Mouse (Mus musculus): ENCODE results near the gene 3110001I22Rik. TPM values are rescaled to one million over a fixed set of nuclear protein-coding genes. Genes with fewer than 3 reads are reported as not detected.

The 3110001I22Rik gene
- polyA plus RNA-seq, 1 experiment from 2014 or later = 5.5 TPM

- no peaks in the 10 kb centered on the region for H3K4me1 ChIP-seq (replicated peaks; ENCODE audit: control insufficient read depth, insufficient read depth, low read length)
- no peak for DNase-seq (ENCODE audit: low spot score)
- no peak overlapping the region for H3K9ac ChIP-seq (ENCODE audit: low read length)
- no peak for ATAC-seq (replicated peaks; ENCODE audit: low FRiP score, low TSS enrichment, low read depth)
- no peak overlapping the region for H3K4me3 ChIP-seq (ENCODE audit: low read depth, low read length)
- H3K36me3 ChIP-seq (ENCODE audit: control insufficient read depth, insufficient read depth, low read length) = peaks cover 78% of the 10 kb centered on the region
- no peak overlapping the region for H3K27ac ChIP-seq (ENCODE audit: low read depth)
- no peaks in the 10 kb centered on the region for H3K9me3 ChIP-seq (ENCODE audit: control insufficient read depth, low read length)
- H3K4me2 ChIP-seq (ENCODE audit: low read length) = no peak overlapping the region
- H3K27me3 ChIP-seq (replicated peaks; ENCODE audit: control insufficient read depth, insufficient read depth, low read length) = no peaks in the 10 kb centered on the region
- WGBS = 91% methylated on average over 7 of the region's 7 CpGs
Observed at GRCm38 (mm10) chr16:13698998-13699397, 27.3 kb downstream of the 3110001I22Rik start.

- H3K36me3 ChIP-seq (ENCODE audit: control insufficient read depth, insufficient read depth, low read length) = peaks cover 56% of the 10 kb centered on the region
- H3K4me2 ChIP-seq (ENCODE audit: low read length) = no peak overlapping the region
- H3K9me3 ChIP-seq (ENCODE audit: control insufficient read depth, low read length) = no peaks in the 10 kb centered on the region
- H3K4me3 ChIP-seq (ENCODE audit: low read depth, low read length) = no peak overlapping the region
- no peak for ATAC-seq (replicated peaks; ENCODE audit: low FRiP score, low TSS enrichment, low read depth)
- no peak for DNase-seq (ENCODE audit: low spot score)
- H3K4me1 ChIP-seq (replicated peaks; ENCODE audit: control insufficient read depth, insufficient read depth, low read length) = no peaks in the 10 kb centered on the region
- 93% methylated on average over 7 of the region's 7 CpGs for WGBS
- no peak overlapping the region for H3K27ac ChIP-seq (ENCODE audit: low read depth)
- H3K9ac ChIP-seq (ENCODE audit: low read length) = no peak overlapping the region
- H3K27me3 ChIP-seq (replicated peaks; ENCODE audit: control insufficient read depth, insufficient read depth, low read length) = no peaks in the 10 kb centered on the region
Observed at GRCm38 (mm10) chr16:13702184-13702583, 30.5 kb downstream of the 3110001I22Rik start.

- no peak for DNase-seq (ENCODE audit: low spot score)
- no peak for ATAC-seq (replicated peaks; ENCODE audit: low FRiP score, low TSS enrichment, low read depth)
- Histone ChIP-seq H3K9ac (ENCODE audit: low read length) (no peak overlapping the region), H3K9me3 (ENCODE audit: control insufficient read depth, low read length) (no peaks in the 10 kb centered on the region), H3K27ac (ENCODE audit: low read depth) (no peak overlapping the region), H3K27me3 (replicated peaks; ENCODE audit: control insufficient read depth, insufficient read depth, low read length) (no peaks in the 10 kb centered on the region), H3K4me3 (ENCODE audit: low read depth, low read length) (no peak overlapping the region), H3K4me1 (replicated peaks; ENCODE audit: control insufficient read depth, insufficient read depth, low read length) (no peaks in the 10 kb centered on the region), H3K4me2 (ENCODE audit: low read length) (no peak overlapping the region), H3K36me3 (ENCODE audit: control insufficient read depth, insufficient read depth, low read length) (peaks cover 31% of the 10 kb centered on the region)
- 96% methylated on average over 10 of the region's 10 CpGs for WGBS
Observed at GRCm38 (mm10) chr16:13704676-13705075, 32.9 kb downstream of the 3110001I22Rik start.

- no peak overlapping the region for H3K27ac ChIP-seq (ENCODE audit: low read depth)
Observed at GRCm38 (mm10) chr16:13714910-13715309, 43.2 kb downstream of the 3110001I22Rik start.

GRCm38 (mm10) chr16:13716821-13717553 lies 45.3 kb downstream of the 3110001I22Rik start:
- ATAC-seq (replicated peaks; ENCODE audit: low FRiP score, low TSS enrichment, low read depth) (no peak), DNase-seq (ENCODE audit: low spot score) (no peak)
- no peak overlapping the region for H3K9ac ChIP-seq (ENCODE audit: low read length)
- H3K27ac ChIP-seq (ENCODE audit: low read depth) = no peak overlapping the region
- H3K9me3 ChIP-seq (ENCODE audit: control insufficient read depth, low read length) = no peaks in the 10 kb centered on the region
- WGBS = 82% methylated on average over 2 of the region's 2 CpGs
- no peak overlapping the region for H3K4me2 ChIP-seq (ENCODE audit: low read length)
- no peaks in the 10 kb centered on the region for H3K36me3 ChIP-seq (ENCODE audit: control insufficient read depth, insufficient read depth, low read length)
- no peaks in the 10 kb centered on the region for H3K27me3 ChIP-seq (replicated peaks; ENCODE audit: control insufficient read depth, insufficient read depth, low read length)
- no peaks in the 10 kb centered on the region for H3K4me1 ChIP-seq (replicated peaks; ENCODE audit: control insufficient read depth, insufficient read depth, low read length)
- H3K4me3 ChIP-seq (ENCODE audit: low read depth, low read length) = no peak overlapping the region

More at GRCm38 (mm10) chr16:13714910-13715309, 43.2 kb downstream of the 3110001I22Rik start:
- DNase-seq (ENCODE audit: low spot score) (no peak), ATAC-seq (replicated peaks; ENCODE audit: low FRiP score, low TSS enrichment, low read depth) (peak; percentile 72; the same call in 1 of the 2 replicates)
- 64% methylated on average over 3 of the region's 3 CpGs for WGBS
- H3K27me3 ChIP-seq (replicated peaks; ENCODE audit: control insufficient read depth, insufficient read depth, low read length) = no peaks in the 10 kb centered on the region
- no peak overlapping the region for H3K4me2 ChIP-seq (ENCODE audit: low read length)
- no peak overlapping the region for H3K4me3 ChIP-seq (ENCODE audit: low read depth, low read length)
- no peaks in the 10 kb centered on the region for H3K36me3 ChIP-seq (ENCODE audit: control insufficient read depth, insufficient read depth, low read length)
- H3K4me1 ChIP-seq (replicated peaks; ENCODE audit: control insufficient read depth, insufficient read depth, low read length) = no peaks in the 10 kb centered on the region
- no peak overlapping the region for H3K9ac ChIP-seq (ENCODE audit: low read length)
- no peaks in the 10 kb centered on the region for H3K9me3 ChIP-seq (ENCODE audit: control insufficient read depth, low read length)

GRCm38 (mm10) chr16:13722937-13723336 lies 51.2 kb downstream of the 3110001I22Rik start:
- Histone ChIP-seq H3K9ac (ENCODE audit: low read length) (no peak overlapping the region), H3K4me3 (ENCODE audit: low read depth, low read length) (no peak overlapping the region), H3K9me3 (ENCODE audit: control insufficient read depth, low read length) (no peaks in the 10 kb centered on the region), H3K4me1 (replicated peaks; ENCODE audit: control insufficient read depth, insufficient read depth, low read length) (no peaks in the 10 kb centered on the region), H3K36me3 (ENCODE audit: control insufficient read depth, insufficient read depth, low read length) (no peaks in the 10 kb centered on the region), H3K27me3 (replicated peaks; ENCODE audit: control insufficient read depth, insufficient read depth, low read length) (no peaks in the 10 kb centered on the region), H3K27ac (ENCODE audit: low read depth) (no peak overlapping the region), H3K4me2 (ENCODE audit: low read length) (no peak overlapping the region)
- ATAC-seq (replicated peaks; ENCODE audit: low FRiP score, low TSS enrichment, low read depth) (no peak), DNase-seq (ENCODE audit: low spot score) (no peak)
- 46% methylated on average over 10 of the region's 10 CpGs for WGBS

GRCm38 (mm10) chr16:13727811-13728335 lies 56.1 kb downstream of the 3110001I22Rik start:
- no peaks in the 10 kb centered on the region for H3K27me3 ChIP-seq (replicated peaks; ENCODE audit: control insufficient read depth, insufficient read depth, low read length)
- ATAC-seq (replicated peaks; ENCODE audit: low FRiP score, low TSS enrichment, low read depth) (no peak), DNase-seq (ENCODE audit: low spot score) (no peak)
- H3K27ac ChIP-seq (ENCODE audit: low read depth) = no peak overlapping the region
- H3K9ac ChIP-seq (ENCODE audit: low read length) = no peak overlapping the region
- no peaks in the 10 kb centered on the region for H3K36me3 ChIP-seq (ENCODE audit: control insufficient read depth, insufficient read depth, low read length)
- H3K4me1 ChIP-seq (replicated peaks; ENCODE audit: control insufficient read depth, insufficient read depth, low read length) = no peaks in the 10 kb centered on the region
- H3K4me3 ChIP-seq (ENCODE audit: low read depth, low read length) = no peak overlapping the region
- WGBS = 84% methylated on average over 5 of the region's 5 CpGs
- H3K4me2 ChIP-seq (ENCODE audit: low read length) = no peak overlapping the region
- H3K9me3 ChIP-seq (ENCODE audit: control insufficient read depth, low read length) = no peaks in the 10 kb centered on the region

All from intestine, embryonic 14.5 days (tissue).